ENCODE assay signal across 9 mouse cellular contexts in genomic region chr17:88274720-88275433, GRCm38 (mm10).
DNase-seq lines count a peak whose midpoint lies in the region; ATAC-seq and TF ChIP-seq lines count a peak whose summit lies in the region.
"Had no signal": no experiment of that assay in that cellular context is flagged by ENCODE, and none has a peak within 500 bp of the region (broad histone marks: within the 10 kb centered on the region; RNA-seq: fewer than 3 reads in every experiment).

No protein-coding gene starts in this region.

- TF ChIP-seq CTCF in forebrain, postnatal 0 days (IDR thresholded peaks at IDR 0.05; ENCODE audit: low read depth) = no peak

- H3K36me3 ChIP-seq in limb, embryonic 12.5 days = no peaks in the 10 kb centered on the region
- H3K36me3 ChIP-seq in limb, embryonic 10.5 days = no peaks in the 10 kb centered on the region
- no peaks in the 10 kb centered on the region for H3K36me3 ChIP-seq in forebrain, postnatal 0 days (ENCODE audit: insufficient read depth)
- no peaks in the 10 kb centered on the region for H3K36me3 ChIP-seq in neural tube, embryonic 14.5 days (ENCODE audit: control insufficient read depth, insufficient read depth, low read length)
- H3K36me3 ChIP-seq: liver, embryonic 13.5 days had no signal

- no peak overlapping the region for H3K4me2 ChIP-seq in limb, embryonic 12.5 days
- peak overlapping the region; percentile 23; the same call in 1 of the 2 replicates for H3K4me2 ChIP-seq in forebrain, postnatal 0 days (ENCODE audit: low read depth)
- H3K4me2 ChIP-seq in neural tube, embryonic 14.5 days (ENCODE audit: low read depth, low read length) = no peak overlapping the region
- H3K4me2 ChIP-seq: liver, embryonic 13.5 days had no signal

- H3K9me3 ChIP-seq in limb, embryonic 12.5 days = no peaks in the 10 kb centered on the region; the same call in 1 of the 2 replicates
- H3K9me3 ChIP-seq in limb, embryonic 10.5 days (replicated peaks) = no peaks in the 10 kb centered on the region
- H3K9me3 ChIP-seq in forebrain, postnatal 0 days (ENCODE audit: low read length) = no peaks in the 10 kb centered on the region
- H3K9me3 ChIP-seq in neural tube, embryonic 14.5 days (ENCODE audit: control insufficient read depth, low read length) = no peaks in the 10 kb centered on the region

- H3K4me3 ChIP-seq in limb, embryonic 12.5 days (replicated peaks) = no peak overlapping the region
- H3K4me3 ChIP-seq in limb, embryonic 10.5 days = no peak overlapping the region
- no peak overlapping the region for H3K4me3 ChIP-seq in forebrain, postnatal 0 days (ENCODE audit: low read depth, low read length)
- no peak overlapping the region for H3K4me3 ChIP-seq in neural tube, embryonic 14.5 days (ENCODE audit: low read depth, low read length)
- H3K4me3 ChIP-seq: liver, embryonic 13.5 days had no signal

- no peaks in the 10 kb centered on the region; the same call in 1 of the 2 replicates for H3K4me1 ChIP-seq in limb, embryonic 12.5 days (replicated peaks)
- H3K4me1 ChIP-seq in limb, embryonic 10.5 days = peaks cover 3% of the 10 kb centered on the region; the same call in 1 of the 2 replicates
- no peaks in the 10 kb centered on the region for H3K4me1 ChIP-seq in forebrain, postnatal 0 days (ENCODE audit: insufficient read depth)
- 0 out of 2 replicates have a peak, but pooled peaks cover 5% of the 10 kb centered on the region for H3K4me1 ChIP-seq in neural tube, embryonic 14.5 days (ENCODE audit: control insufficient read depth, insufficient read depth, low read length)
- H3K4me1 ChIP-seq: liver, embryonic 13.5 days had no signal

- H3K27me3 ChIP-seq in limb, embryonic 12.5 days = no peaks in the 10 kb centered on the region
- no peaks in the 10 kb centered on the region for H3K27me3 ChIP-seq in limb, embryonic 10.5 days (ENCODE audit: low read depth, poor library complexity, severe bottlenecking)
- no peaks in the 10 kb centered on the region for H3K27me3 ChIP-seq in forebrain, postnatal 0 days (ENCODE audit: insufficient read depth, low read length)
- no peaks in the 10 kb centered on the region for H3K27me3 ChIP-seq in neural tube, embryonic 14.5 days (ENCODE audit: control insufficient read depth, insufficient read depth, low read length)
- H3K27me3 ChIP-seq: liver, embryonic 13.5 days had no signal

- no peak overlapping the region; the same call in 1 of the 2 replicates for H3K27ac ChIP-seq in limb, embryonic 12.5 days
- H3K27ac ChIP-seq in limb, embryonic 10.5 days = no peak overlapping the region
- peak overlapping the region; percentile 46 for H3K27ac ChIP-seq in forebrain, postnatal 0 days (ENCODE audit: low read depth, low read length)
- peak overlapping the region; percentile 83 for H3K27ac ChIP-seq in neural tube, embryonic 14.5 days (ENCODE audit: low read depth, low read length)
- H3K27ac ChIP-seq: liver, embryonic 13.5 days had no signal

- peak; percentile 30 for DNase-seq in cerebellum, adult 9-10 months
- no peak for DNase-seq in cerebellum, adult 9-11 months
- DNase-seq in limb, embryonic 10.5 days (ENCODE audit: low spot score) = no peak
- DNase-seq in forebrain, postnatal 0 days = peak; percentile 73
- DNase-seq in adrenal gland, postnatal 14 days = no peak
- DNase-seq: liver, embryonic 13.5 days had no signal

- WGBS in limb, embryonic 12.5 days = 37% methylated on average over 6 of the region's 6 CpGs
- 70% methylated on average over 6 of the region's 6 CpGs for WGBS in limb, embryonic 10.5 days
- 11% methylated on average over 6 of the region's 6 CpGs for WGBS in forebrain, postnatal 0 days
- 18% methylated on average over 6 of the region's 6 CpGs for WGBS in neural tube, embryonic 14.5 days

- H3K9ac ChIP-seq in limb, embryonic 12.5 days (replicated peaks) = no peak overlapping the region
- no peak overlapping the region for H3K9ac ChIP-seq in forebrain, postnatal 0 days
- no peak overlapping the region for H3K9ac ChIP-seq in neural tube, embryonic 14.5 days (replicated peaks; ENCODE audit: low read depth, low read length)
- H3K9ac ChIP-seq: liver, embryonic 13.5 days had no signal

- 0 out of 2 replicates have a peak, but pooled peaks have one; percentile 31 for ATAC-seq in limb, embryonic 12.5 days (ENCODE audit: insufficient number of reproducible peaks, insufficient read depth, low FRiP score, low TSS enrichment, low read depth)
- ATAC-seq in forebrain, postnatal 0 days = peak; percentile 86
- peak; percentile 88 for ATAC-seq in neural tube, embryonic 14.5 days (ENCODE audit: low read depth)
- ATAC-seq in megakaryocyte, adult 5-6 weeks (ENCODE audit: poor library complexity, severe bottlenecking) = no peak

Comparison
In these comparisons a context has a peak if more than half of its experiments do, and no peak if none do; other contexts are left out.
1. DNase-seq: peak in cerebellum, adult 9-10 months (single experiment) and forebrain, postnatal 0 days (single experiment); none in cerebellum, adult 9-11 months (single experiment), limb, embryonic 10.5 days (single experiment) and adrenal gland, postnatal 14 days (single experiment).
2. H3K27ac ChIP-seq: peak in forebrain, postnatal 0 days (single experiment) and neural tube, embryonic 14.5 days (single experiment); none in limb, embryonic 12.5 days (single experiment) and limb, embryonic 10.5 days (single experiment).